Mouse (Mus musculus): ENCODE results near the gene Evc2.

Evc2 gene

DNA sequence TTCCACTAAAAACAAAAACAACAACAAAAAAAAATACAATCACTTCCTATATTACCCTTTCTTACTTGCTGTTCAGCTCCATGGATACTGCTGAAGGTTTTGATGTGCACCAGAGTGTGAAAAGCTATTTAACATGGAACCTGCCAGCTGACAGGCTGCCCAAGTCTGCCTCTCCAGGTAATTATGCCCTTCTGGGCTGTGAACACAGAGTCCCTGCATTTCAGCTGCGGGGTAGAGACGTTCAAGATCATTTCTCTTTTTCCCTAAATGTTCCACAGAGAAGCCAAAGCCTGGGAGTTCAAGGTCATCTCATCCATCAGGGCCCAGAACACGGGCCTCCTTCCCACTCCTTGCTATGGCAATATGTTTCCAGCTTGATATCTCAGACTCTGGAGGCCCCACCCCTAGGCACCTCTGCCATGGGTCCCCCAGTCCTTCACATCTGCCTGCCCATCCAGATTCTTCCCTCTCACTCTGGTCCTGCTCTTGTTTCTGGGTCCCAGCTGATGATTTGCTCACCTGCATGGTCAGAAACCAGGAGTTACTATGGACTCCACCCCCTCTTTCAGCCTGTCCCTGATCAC is 133.8 kb downstream of the Evc2 start:
- no peak for DNase-seq (ENCODE audit: low spot score)

Measured in urinary bladder, postnatal 10 days (tissue).